Mouse (Mus musculus) small intestine, adult 2 months (tissue): ENCODE data around the gene Tmem151b.

Source experiments
- CTCF ChIP-seq: fragments of 200-500 bp; IDR thresholded peaks from 2 replicates; pipeline ENCODE4 v1.5.1; 2012; ENCODE audit warnings: low read depth, mild to moderate bottlenecking, control low read depth, inconsistent platforms, low read length, moderate library complexity, mixed read lengths; ENCODE audit not compliant: insufficient replicate concordance, insufficient read length; ENCODE audit errors: extremely low read depth
- POLR2A ChIP-seq: fragments of 200-500 bp; IDR thresholded peaks from 2 replicates; pipeline ENCODE4 v1.6.1; 2012; ENCODE audit warnings: low read depth, mild to moderate bottlenecking, control low read depth, inconsistent platforms, low read length, moderate library complexity

DNA sequence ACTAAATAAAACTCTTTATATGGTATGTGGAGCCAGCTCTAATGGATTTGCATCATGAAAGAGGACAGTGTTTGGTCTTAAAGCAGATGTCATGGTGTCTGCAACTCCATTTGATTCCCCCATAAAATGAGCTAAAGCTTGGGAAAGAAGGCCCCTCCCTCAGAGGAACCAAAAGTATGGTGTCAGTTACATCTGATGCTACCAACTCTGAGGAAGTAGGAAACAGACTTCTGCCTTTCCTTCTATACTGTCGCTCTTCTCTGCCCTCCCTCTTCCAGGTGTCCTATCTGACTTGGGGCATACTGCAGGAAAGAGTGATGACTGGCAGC is 16.5 kb upstream of the Tmem151b start:
- TF ChIP-seq CTCF (no peak), POLR2A (no peak)
